9 mouse cellular contexts compared by ENCODE assay signal in the genomic region with DNA sequence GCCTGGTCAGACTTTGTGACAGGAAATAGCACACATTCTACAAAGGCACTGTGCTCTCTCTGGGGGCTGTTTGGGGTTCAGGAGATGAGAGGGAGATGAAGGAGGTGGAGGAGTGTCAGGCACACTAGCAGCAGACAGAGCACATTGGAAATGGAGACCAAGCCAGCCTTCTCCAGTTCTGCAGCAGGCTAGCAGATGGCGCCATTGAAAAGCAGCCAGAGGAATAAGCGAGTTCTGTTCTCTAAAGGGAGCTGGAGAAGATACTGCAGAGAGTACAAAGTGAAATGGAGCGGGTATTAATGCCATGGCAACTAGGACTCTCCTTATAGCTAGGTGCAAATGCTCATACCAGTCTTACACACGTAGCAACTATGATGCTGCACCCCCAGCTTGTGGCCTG.
DNase-seq lines count a peak whose midpoint lies in the region; ATAC-seq and TF ChIP-seq lines count a peak whose summit lies in the region.
"Had no signal": no experiment of that assay in that cellular context is flagged by ENCODE, and none has a peak within 500 bp of the region (broad histone marks: within the 10 kb centered on the region; RNA-seq: fewer than 3 reads in every experiment).

No protein-coding gene starts in this region.

- H3K27ac ChIP-seq in embryonic facial prominence, embryonic 13.5 days = peak overlapping the region; percentile 51; the same call in 1 of the 2 replicates
- no peak overlapping the region for H3K27ac ChIP-seq in embryonic facial prominence, embryonic 10.5 days (replicated peaks)
- H3K27ac ChIP-seq in lung, postnatal 0 days (ENCODE audit: low read length) = no peak overlapping the region
- no peak overlapping the region for H3K27ac ChIP-seq in stomach, postnatal 0 days (replicated peaks)

- 70% methylated on average over 4 of the region's 4 CpGs for WGBS in embryonic facial prominence, embryonic 13.5 days
- 75% methylated on average over 4 of the region's 4 CpGs for WGBS in embryonic facial prominence, embryonic 10.5 days
- WGBS in lung, postnatal 0 days = 61% methylated on average over 4 of the region's 4 CpGs
- 75% methylated on average over 4 of the region's 4 CpGs for WGBS in stomach, postnatal 0 days

- H3K4me2 ChIP-seq in embryonic facial prominence, embryonic 13.5 days = no peak overlapping the region
- no peak overlapping the region for H3K4me2 ChIP-seq in lung, postnatal 0 days (replicated peaks; ENCODE audit: low read depth, low read length)
- no peak overlapping the region for H3K4me2 ChIP-seq in stomach, postnatal 0 days (replicated peaks; ENCODE audit: low read depth)

- no peaks in the 10 kb centered on the region for H3K27me3 ChIP-seq in embryonic facial prominence, embryonic 13.5 days
- no peaks in the 10 kb centered on the region for H3K27me3 ChIP-seq in embryonic facial prominence, embryonic 10.5 days (replicated peaks; ENCODE audit: low read depth, poor library complexity, severe bottlenecking)
- H3K27me3 ChIP-seq in lung, postnatal 0 days (replicated peaks; ENCODE audit: insufficient read depth, low read length) = no peaks in the 10 kb centered on the region
- no peaks in the 10 kb centered on the region for H3K27me3 ChIP-seq in stomach, postnatal 0 days (ENCODE audit: control insufficient read depth, insufficient read depth, low read length)

- H3K4me1 ChIP-seq in embryonic facial prominence, embryonic 13.5 days = no peaks in the 10 kb centered on the region
- no peaks in the 10 kb centered on the region for H3K4me1 ChIP-seq in embryonic facial prominence, embryonic 10.5 days
- H3K4me1 ChIP-seq in lung, postnatal 0 days (ENCODE audit: insufficient read depth, low read depth, low read length) = peaks cover 7% of the 10 kb centered on the region; the same call in 1 of the 2 replicates
- no peaks in the 10 kb centered on the region for H3K4me1 ChIP-seq in stomach, postnatal 0 days (replicated peaks; ENCODE audit: control insufficient read depth, insufficient read depth)

- no peaks in the 10 kb centered on the region for H3K9me3 ChIP-seq in embryonic facial prominence, embryonic 13.5 days
- H3K9me3 ChIP-seq in embryonic facial prominence, embryonic 10.5 days = no peaks in the 10 kb centered on the region
- no peaks in the 10 kb centered on the region for H3K9me3 ChIP-seq in lung, postnatal 0 days (ENCODE audit: low read length)
- no peaks in the 10 kb centered on the region for H3K9me3 ChIP-seq in stomach, postnatal 0 days (ENCODE audit: control insufficient read depth, low read length)

- H3K4me3 ChIP-seq in embryonic facial prominence, embryonic 13.5 days = no peak overlapping the region
- H3K4me3 ChIP-seq in embryonic facial prominence, embryonic 10.5 days = no peak overlapping the region
- H3K4me3 ChIP-seq in lung, postnatal 0 days (ENCODE audit: low read depth, low read length) = no peak overlapping the region
- H3K4me3 ChIP-seq in stomach, postnatal 0 days (ENCODE audit: low read depth, low read length) = no peak overlapping the region

- H3K36me3 ChIP-seq in embryonic facial prominence, embryonic 13.5 days = no peaks in the 10 kb centered on the region
- no peaks in the 10 kb centered on the region for H3K36me3 ChIP-seq in embryonic facial prominence, embryonic 10.5 days (replicated peaks)
- no peaks in the 10 kb centered on the region for H3K36me3 ChIP-seq in lung, postnatal 0 days (ENCODE audit: insufficient read depth, low read length)
- H3K36me3 ChIP-seq in stomach, postnatal 0 days (ENCODE audit: control insufficient read depth, insufficient read depth, low read length) = no peaks in the 10 kb centered on the region

- no peak overlapping the region for H3K9ac ChIP-seq in embryonic facial prominence, embryonic 13.5 days
- H3K9ac ChIP-seq in lung, postnatal 0 days (replicated peaks; ENCODE audit: low read depth) = no peak overlapping the region
- H3K9ac ChIP-seq in stomach, postnatal 0 days (ENCODE audit: low read length) = no peak overlapping the region

- no peak for ATAC-seq in embryonic facial prominence, embryonic 13.5 days (ENCODE audit: insufficient number of reproducible peaks, insufficient read depth, low FRiP score, low TSS enrichment, low read depth)
- no peak for ATAC-seq in lung, postnatal 0 days
- ATAC-seq in stomach, postnatal 0 days (ENCODE audit: low FRiP score, low TSS enrichment) = no peak

- no peak for DNase-seq in embryonic facial prominence, embryonic 10.5 days (ENCODE audit: low spot score)
- peak; percentile 23 for DNase-seq in lung, postnatal 36 days
- no peak for DNase-seq in lung, postnatal 0 days (ENCODE audit: low spot score)
- peak; percentile 94 for DNase-seq in layer of hippocampus, adult 9-11 months
- no peak for DNase-seq in stomach, postnatal 0 days (ENCODE audit: low spot score)
- DNase-seq in adrenal gland, adult 18-20 months (ENCODE audit: low spot score in 2 of 2) = no peak
- DNase-seq in testis, postnatal 10 days (ENCODE audit: low spot score) = no peak
- DNase-seq: gastrocnemius, postnatal 36 days had no signal

- no peak for TF ChIP-seq EP300 in lung, postnatal 0 days (IDR thresholded peaks at IDR 0.05)
- no peak for TF ChIP-seq EP300 in stomach, postnatal 0 days (optimal IDR thresholded peaks at IDR 0.05)

- no peak for TF ChIP-seq CTCF in lung, postnatal 0 days (IDR thresholded peaks at IDR 0.05)
- TF ChIP-seq CTCF in stomach, postnatal 0 days (IDR thresholded peaks at IDR 0.05; ENCODE audit: low read depth) = peak; percentile 33

Comparison
In these comparisons a context has a peak if more than half of its experiments do, and no peak if none do; other contexts are left out.
1. DNase-seq: peak in lung, postnatal 36 days (single experiment) and layer of hippocampus, adult 9-11 months (single experiment); none in embryonic facial prominence, embryonic 10.5 days (single experiment), lung, postnatal 0 days (single experiment), stomach, postnatal 0 days (single experiment), adrenal gland, adult 18-20 months (0 of 2) and testis, postnatal 10 days (single experiment).